Comparison of ENCODE assay signal across 25 mouse cellular contexts in the genomic region with DNA sequence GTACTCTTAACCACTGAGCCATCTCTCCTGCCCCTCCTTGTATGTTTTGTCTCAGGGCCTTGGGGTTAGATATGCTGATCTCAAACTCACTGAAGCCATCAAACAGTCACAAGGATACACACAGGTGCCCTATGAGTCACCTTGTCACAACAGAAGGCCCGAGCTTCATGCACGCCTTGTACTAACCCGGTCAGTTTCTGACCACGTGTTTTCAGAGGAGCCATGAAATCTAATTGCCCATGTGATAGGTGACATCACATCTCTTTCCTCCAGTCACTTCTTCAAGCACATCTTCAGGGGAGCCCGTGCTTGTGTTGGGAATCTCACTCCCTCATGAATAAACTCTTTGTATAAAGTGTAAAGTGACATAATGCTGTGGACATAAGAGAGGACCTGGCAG.
"Had no signal": no experiment of that assay in that cellular context is flagged by ENCODE, and none has a peak within 500 bp of the region (broad histone marks: within the 10 kb centered on the region; RNA-seq: fewer than 3 reads in every experiment).

No protein-coding gene starts in this region.

- H3K27ac ChIP-seq: heart, embryonic 13.5 days; heart, embryonic 15.5 days; hindbrain, embryonic 13.5 days; hindbrain, embryonic 15.5 days; hindbrain, postnatal 0 days; layer of hippocampus, adult 2 months; left cerebral cortex, adult 2 months; limb, embryonic 10.5 days; limb, embryonic 12.5 days; liver, embryonic 12.5 days; liver, embryonic 14.5 days had no signal

- H3K4me3 ChIP-seq: heart, embryonic 13.5 days; heart, embryonic 15.5 days; hindbrain, embryonic 13.5 days; hindbrain, embryonic 15.5 days; layer of hippocampus, adult 2 months; left cerebral cortex, adult 2 months; limb, embryonic 10.5 days; limb, embryonic 12.5 days; liver, embryonic 12.5 days had no signal

- ATAC-seq: forebrain, postnatal 0 days; hindbrain, postnatal 0 days; liver, embryonic 12.5 days had no signal

- DNase-seq: forebrain, postnatal 0 days; gastrocnemius, postnatal 14 days; gastrocnemius, postnatal 36 days; heart, adult 18-20 months; heart, postnatal 14 days; heart, postnatal 36 days; kidney, adult 18-20 months; kidney, adult 8-10 months; kidney, postnatal 10 days; kidney, postnatal 25 days; kidney, postnatal 4 days; layer of hippocampus, postnatal 36 days; liver had no signal

- H3K9ac ChIP-seq: forebrain, postnatal 0 days; heart, embryonic 13.5 days; heart, embryonic 15.5 days; hindbrain, embryonic 13.5 days; hindbrain, embryonic 15.5 days; limb, embryonic 12.5 days; liver, embryonic 12.5 days; liver, embryonic 14.5 days had no signal

- H3K4me2 ChIP-seq: heart, embryonic 11.5 days; heart, embryonic 13.5 days; heart, embryonic 15.5 days; hindbrain, embryonic 13.5 days; hindbrain, embryonic 15.5 days; limb, embryonic 12.5 days; liver, embryonic 12.5 days had no signal

- H3K4me1 ChIP-seq: heart, embryonic 13.5 days; heart, embryonic 15.5 days; hindbrain, embryonic 13.5 days; hindbrain, embryonic 15.5 days; limb, embryonic 10.5 days; limb, embryonic 12.5 days; liver, embryonic 12.5 days had no signal

- H3K27me3 ChIP-seq: heart, embryonic 15.5 days; hindbrain, embryonic 13.5 days; hindbrain, embryonic 15.5 days; limb, embryonic 12.5 days; liver, embryonic 12.5 days had no signal

- H3K36me3 ChIP-seq: heart, embryonic 13.5 days; heart, embryonic 15.5 days; hindbrain, embryonic 13.5 days; hindbrain, embryonic 15.5 days; limb, embryonic 10.5 days; limb, embryonic 12.5 days; liver, embryonic 12.5 days had no signal

- H3K9me3 ChIP-seq: heart, embryonic 13.5 days; heart, embryonic 15.5 days; hindbrain, embryonic 13.5 days; hindbrain, embryonic 15.5 days; limb, embryonic 10.5 days; limb, embryonic 12.5 days; liver, embryonic 12.5 days had no signal
